Mouse (Mus musculus) lung, embryonic 14.5 days (tissue): ENCODE results near the gene Apbb1. TPM values are rescaled to one million over a fixed set of nuclear protein-coding genes. Genes with fewer than 3 reads are reported as not detected.

ENCODE experiments used
- ATAC-seq: fragments of 200-750 bp; cut with Nextera tagmentation; 2 replicates; pipeline ENCODE4 v1.8.0; 2017; ENCODE audit warnings: mild to moderate bottlenecking, moderate TSS enrichment, moderate library complexity; ENCODE audit not compliant: insufficient read depth
- DNase-seq: peaks from one replicate; pipeline ENCODE4 v3.0.0-alpha.2; 2015
- H3K27ac ChIP-seq: fragments of 300-500 bp; sonication (generic); 2 replicates; pipeline ENCODE4 v1.5.1; 2014; ENCODE audit warnings: low read depth, mild to moderate bottlenecking, moderate library complexity
- H3K27me3 ChIP-seq: fragments of 300-500 bp; sonication (generic); 2 replicates; pipeline ENCODE4 v1.6.1; 2014; ENCODE audit warnings: low read length, control low read depth; ENCODE audit not compliant: insufficient read depth
- H3K36me3 ChIP-seq: fragments of 300-500 bp; sonication (generic); 2 replicates; pipeline ENCODE4 v1.6.1; 2014; ENCODE audit warnings: control low read depth; ENCODE audit not compliant: insufficient read depth
- H3K4me1 ChIP-seq: fragments of 300-500 bp; sonication (generic); 2 replicates; pipeline ENCODE4 v1.6.1; 2014; ENCODE audit warnings: antibody characterized with exemption, control low read depth; ENCODE audit not compliant: insufficient read depth
- H3K4me2 ChIP-seq: fragments of 300-500 bp; sonication (generic); 2 replicates; pipeline ENCODE4 v1.6.1; 2014; ENCODE audit warnings: mild to moderate bottlenecking
- H3K4me3 ChIP-seq: fragments of 300-500 bp; sonication (generic); 2 replicates; pipeline ENCODE4 v1.5.1; 2014; ENCODE audit warnings: low read depth, low read length
- H3K9ac ChIP-seq: fragments of 300-500 bp; sonication (generic); 2 replicates; pipeline ENCODE4 v1.6.1; 2014
- H3K9me3 ChIP-seq: fragments of 300-500 bp; sonication (generic); 2 replicates; pipeline ENCODE4 v1.6.1; 2016; ENCODE audit warnings: low read depth, low read length, control low read depth
- CTCF ChIP-seq: IDR thresholded peaks from 2 replicates; pipeline ENCODE4 v1.5.1; 2016; ENCODE audit warnings: antibody characterized with exemption, low read depth
- WGBS: fragments of 180-500 bp; shearing (Covaris S2); extraction: QIAGEN DNeasy Blood & Tissue Kit; methylation state at CpG from one replicate; pipeline ENCODE4 v1.1.7; 2014; 5-methylcytosine and 5-hydroxymethylcytosine counted together
- polyA plus RNA-seq: library from polyadenylated mRNA; unstranded; fragments of >200 nt; fragmentation: Nextera tagmentation; extraction: Ambion mirVana; gene quantifications from 2 replicates; pipeline ENCODE4 v1.2.1, GENCODE M21; 2014

Apbb1 gene
- polyA plus RNA-seq, 1 experiment from 2014 or later, result 37.6 TPM

DNA sequence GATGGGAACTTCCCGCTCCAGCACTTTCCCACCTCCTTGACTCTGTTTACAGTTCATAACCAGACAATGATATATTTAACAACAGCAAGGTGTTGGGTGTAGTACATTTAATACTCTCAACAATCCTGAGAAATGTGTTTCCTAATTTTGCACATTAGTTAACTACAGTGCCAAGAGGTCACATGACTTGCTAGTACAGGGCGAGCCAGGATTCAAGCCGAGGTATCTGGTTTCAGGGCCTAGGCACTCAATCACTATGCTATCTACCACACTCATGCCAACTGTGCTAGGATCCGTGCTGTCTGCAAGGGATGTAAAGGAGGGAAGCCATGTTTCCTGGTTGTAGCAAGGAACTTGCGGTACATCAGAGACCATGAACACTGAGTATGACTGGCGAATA lies 35.1 kb upstream of the Apbb1 start:
- Histone ChIP-seq H3K9me3 (no peaks in the 10 kb centered on the region), H3K4me1 (0 out of 2 replicates have a peak, but pooled peaks cover 3% of the 10 kb centered on the region), H3K36me3 (peaks cover 89% of the 10 kb centered on the region), H3K27ac (no peak overlapping the region), H3K9ac (no peak overlapping the region), H3K4me3 (no peak overlapping the region), H3K4me2 (no peak overlapping the region), H3K27me3 (no peaks in the 10 kb centered on the region)
- 68% methylated on average over 6 of the region's 6 CpGs for WGBS
- ATAC-seq, result no peak
- no peak for DNase-seq
- TF ChIP-seq CTCF, result no peak

- no peak overlapping the region for H3K4me3 ChIP-seq
- H3K4me2 ChIP-seq, result no peak overlapping the region
- TF ChIP-seq CTCF, result no peak
- no peaks in the 10 kb centered on the region for H3K27me3 ChIP-seq
- H3K36me3 ChIP-seq, result peaks cover 92% of the 10 kb centered on the region
- H3K9me3 ChIP-seq, result no peaks in the 10 kb centered on the region
- H3K4me1 ChIP-seq, result 0 out of 2 replicates have a peak, but pooled peaks cover 3% of the 10 kb centered on the region
- H3K9ac ChIP-seq, result no peak overlapping the region
- no peak overlapping the region for H3K27ac ChIP-seq
- WGBS, result 60% methylated on average over 1 of the region's 1 CpGs
- ATAC-seq, result no peak
- no peak for DNase-seq
These were observed 34.3 kb upstream of the Apbb1 start for GRCm38 (mm10) chr7:105615720-105616119.

DNA sequence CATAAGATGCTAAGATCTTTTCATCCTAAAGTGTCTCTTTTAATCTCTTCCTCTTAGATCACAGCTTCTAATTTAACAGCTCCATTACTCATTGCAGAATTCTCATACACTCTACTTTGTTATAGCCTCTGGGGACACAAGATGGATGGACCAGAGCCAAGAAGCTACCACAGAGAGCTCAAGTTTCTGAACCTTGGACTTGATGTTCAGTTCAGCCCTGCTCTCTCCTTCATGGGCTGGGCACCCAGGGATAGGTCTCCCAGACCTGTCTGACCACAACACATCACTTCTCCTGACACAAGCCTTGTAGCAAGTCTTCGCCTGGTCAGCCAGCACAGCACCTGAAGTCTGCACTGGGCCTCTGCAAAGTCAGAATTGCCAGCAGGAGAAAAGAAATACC lies 32.9 kb upstream of the Apbb1 start:
- WGBS, result 82% methylated on average over 1 of the region's 1 CpGs
- TF ChIP-seq CTCF, result no peak
- ATAC-seq (no peak), DNase-seq (no peak)
- no peaks in the 10 kb centered on the region for H3K27me3 ChIP-seq
- H3K27ac ChIP-seq, result no peak overlapping the region
- peaks cover 91% of the 10 kb centered on the region for H3K36me3 ChIP-seq
- no peaks in the 10 kb centered on the region for H3K4me1 ChIP-seq
- H3K9me3 ChIP-seq, result no peaks in the 10 kb centered on the region
- no peak overlapping the region for H3K4me2 ChIP-seq
- H3K9ac ChIP-seq, result no peak overlapping the region
- no peak overlapping the region for H3K4me3 ChIP-seq

DNA sequence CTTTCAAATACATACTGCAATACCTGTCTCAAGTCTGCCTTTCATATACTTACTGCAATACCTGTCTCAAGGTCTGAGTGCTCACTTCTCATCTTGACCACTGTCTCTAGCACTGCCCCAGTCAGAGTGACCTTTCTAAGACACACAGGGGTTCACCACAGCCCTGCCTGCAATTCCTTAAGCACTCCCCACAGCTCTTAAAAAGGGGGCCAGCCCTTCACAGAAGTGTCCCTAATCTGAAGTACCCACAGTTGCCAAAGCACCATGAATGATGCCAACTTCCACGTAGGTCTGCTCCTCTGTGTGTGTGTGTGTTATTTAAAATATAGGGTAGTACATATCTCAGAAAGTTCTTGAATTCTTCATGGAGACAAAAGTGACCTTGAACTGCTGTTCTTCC lies 30.3 kb upstream of the Apbb1 start:
- DNase-seq (no peak), ATAC-seq (no peak)
- Histone ChIP-seq H3K36me3 (peaks cover 70% of the 10 kb centered on the region), H3K9me3 (no peaks in the 10 kb centered on the region), H3K9ac (no peak overlapping the region), H3K27ac (no peak overlapping the region), H3K4me2 (no peak overlapping the region), H3K27me3 (no peaks in the 10 kb centered on the region), H3K4me3 (no peak overlapping the region), H3K4me1 (no peaks in the 10 kb centered on the region)
- WGBS, result 82% methylated on average over 1 of the region's 1 CpGs
- TF ChIP-seq CTCF, result no peak

GRCm38 (mm10) chr7:105608467-105608866 lies 27.0 kb upstream of the Apbb1 start:
- Histone ChIP-seq H3K9me3 (no peaks in the 10 kb centered on the region), H3K27ac (no peak overlapping the region), H3K4me2 (no peak overlapping the region), H3K27me3 (no peaks in the 10 kb centered on the region), H3K4me3 (no peak overlapping the region), H3K36me3 (peaks cover 42% of the 10 kb centered on the region), H3K9ac (no peak overlapping the region), H3K4me1 (no peaks in the 10 kb centered on the region)
- no peak for TF ChIP-seq CTCF
- WGBS, result 79% methylated on average over 3 of the region's 3 CpGs
- ATAC-seq (no peak), DNase-seq (no peak)

GRCm38 (mm10) chr7:105602860-105603623 lies 21.6 kb upstream of the Apbb1 start:
- peak; percentile 79 for DNase-seq
- WGBS, result 34% methylated on average over 9 of the region's 9 CpGs
- no peaks in the 10 kb centered on the region for H3K36me3 ChIP-seq
- peak; percentile 75; the same call in 1 of the 2 replicates for ATAC-seq
- TF ChIP-seq CTCF, result peak; percentile 82
- H3K27me3 ChIP-seq, result no peaks in the 10 kb centered on the region
- H3K9ac ChIP-seq, result no peak overlapping the region
- H3K27ac ChIP-seq, result no peak overlapping the region
- H3K4me3 ChIP-seq, result no peak overlapping the region
- no peaks in the 10 kb centered on the region for H3K9me3 ChIP-seq
- no peak overlapping the region for H3K4me2 ChIP-seq
- no peaks in the 10 kb centered on the region for H3K4me1 ChIP-seq

- Histone ChIP-seq H3K9ac (no peak overlapping the region), H3K27me3 (no peaks in the 10 kb centered on the region), H3K9me3 (no peaks in the 10 kb centered on the region), H3K4me3 (no peak overlapping the region), H3K4me1 (no peaks in the 10 kb centered on the region; the same call in 1 of the 2 replicates), H3K4me2 (no peak overlapping the region), H3K36me3 (no peaks in the 10 kb centered on the region), H3K27ac (no peak overlapping the region)
- WGBS, result 27% methylated on average over 7 of the region's 7 CpGs
- no peak for DNase-seq
- no peak for ATAC-seq
- TF ChIP-seq CTCF, result no peak
These were observed 8.6 kb upstream of the Apbb1 start for GRCm38 (mm10) chr7:105590097-105590496.
